Comparison of ENCODE assay signal across 8 mouse cellular contexts in the genomic region with DNA sequence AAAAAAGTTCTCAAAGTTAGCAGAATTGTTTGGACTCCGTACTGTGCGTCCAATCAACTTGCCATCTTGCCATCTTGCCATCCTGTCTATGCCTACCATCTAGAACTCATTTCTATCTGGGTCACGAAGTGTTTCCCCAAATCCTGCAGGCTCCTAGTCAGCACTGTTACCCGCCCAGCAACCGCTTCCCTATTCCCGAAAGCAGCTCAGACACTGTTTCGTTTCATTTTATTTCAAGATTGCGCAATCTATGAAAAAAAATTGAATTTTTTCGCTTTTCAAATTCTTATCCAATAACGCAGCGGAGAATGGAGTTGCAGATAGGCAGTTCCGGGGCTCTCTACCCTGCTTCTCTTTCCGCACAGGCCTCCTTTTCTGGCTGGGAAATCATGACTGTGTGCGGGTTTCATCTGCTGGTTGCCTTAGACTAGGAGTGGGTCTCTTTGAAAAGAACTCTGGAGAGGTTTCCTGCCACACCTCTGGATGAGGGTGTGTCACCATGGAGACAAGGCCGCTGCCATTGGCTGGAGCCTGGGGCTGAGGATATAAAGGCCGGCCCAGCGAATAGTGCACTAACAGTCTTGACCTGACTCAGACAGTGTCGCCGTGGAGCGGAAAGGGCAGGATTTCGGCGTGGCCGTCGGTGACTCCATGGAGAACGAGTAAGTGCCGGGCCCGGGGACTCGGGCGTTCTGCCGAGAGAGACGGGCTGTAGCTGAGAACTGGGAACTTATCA. TPM values are rescaled to one million over a fixed set of nuclear protein-coding genes. Genes with fewer than 3 reads are reported as not detected.
DNase-seq lines count a peak whose midpoint lies in the region; ATAC-seq lines count a peak whose summit lies in the region.

A gene (plus strand): TSS at position 586 of the 736 bp plus-strand sequence.

- peak within 1 kb of the TSS; percentile 92 for H3K4me3 ChIP-seq in megakaryocyte, embryonic 14.5 days (replicated peaks)

- H3K9me3 ChIP-seq in megakaryocyte, embryonic 14.5 days, result no peaks in the 10 kb centered on the region

- no peaks in the 10 kb centered on the region for H3K27me3 ChIP-seq in megakaryocyte, embryonic 14.5 days (replicated peaks)

- H3K36me3 ChIP-seq in megakaryocyte, embryonic 14.5 days (replicated peaks; ENCODE audit: low read length), result no peaks in the 10 kb centered on the region

- H3K4me1 ChIP-seq in megakaryocyte, embryonic 14.5 days, result peaks cover 8% of the 10 kb centered on the region

- DNase-seq in WW6 (ENCODE audit: low read depth, low spot score), result peak; percentile 89
- peak; percentile 91 to 92 for DNase-seq in gastrocnemius, adult 8-10 months (ENCODE audit: low spot score in 2 of 2)
- DNase-seq in hindlimb bud, embryonic 11.5 days (ENCODE audit: extremely low spot score, low read depth, low spot score), result peak; percentile 64
- DNase-seq in left cerebral cortex, adult 8-10 months (ENCODE audit: low spot score in 2 of 2), result peak; percentile 82 to 94
- peak; percentile 92 to 93 for DNase-seq in right cerebral cortex, postnatal 10 days (ENCODE audit: low spot score in 2 of 2)
- peak; percentile 94 for DNase-seq in urinary bladder, postnatal 25 days (ENCODE audit: low spot score)

- ATAC-seq in common myeloid progenitor, adult 5-6 weeks (replicated peaks; ENCODE audit: low read depth, poor library complexity, severe bottlenecking), result peak; percentile 92

RNA-seq across cellular contexts. Expression of the gene that starts here (rescaled TPM):
- 34.9 and 44.0 TPM in 2 replicates for total RNA-seq in common myeloid progenitor, adult 5-6 weeks (2017)
- 1 to 10 TPM; 2.1 to 5.2 (median 3.3) TPM for total RNA-seq in gastrocnemius, adult 8-10 months (2022)
- total RNA-seq in left cerebral cortex, adult 8-10 months (2022), result 10 to 100 TPM in 1 of 4 experiments, 1 to 10 TPM in 3; 6.5 to 18.1 (median 8.9) TPM
- polyA plus RNA-seq in megakaryocyte, embryonic 14.5 days (2012; ENCODE audit: insufficient read depth, low replicate concordance), result 1.00 TPM in 1 of 2 replicates, not detected in the other

Comparison
In these comparisons a context has a peak if more than half of its experiments do, and no peak if none do; other contexts are left out.
1. Peak in every context shown above with its lines: DNase-seq, ATAC-seq and H3K4me3 ChIP-seq.